Mouse (Mus musculus): ENCODE measurements around the gene Ahnak. TPM values are rescaled to one million over a fixed set of nuclear protein-coding genes. Genes with fewer than 3 reads are reported as not detected.
"Not testable (repeated sequence)": the region's sequence is repeated elsewhere in the genome, so short reads cannot be mapped to it uniquely, and the experiment has no call there.

The Ahnak gene
- polyA plus RNA-seq, 1 experiment from 2014 or later = 3.7 TPM

DNA sequence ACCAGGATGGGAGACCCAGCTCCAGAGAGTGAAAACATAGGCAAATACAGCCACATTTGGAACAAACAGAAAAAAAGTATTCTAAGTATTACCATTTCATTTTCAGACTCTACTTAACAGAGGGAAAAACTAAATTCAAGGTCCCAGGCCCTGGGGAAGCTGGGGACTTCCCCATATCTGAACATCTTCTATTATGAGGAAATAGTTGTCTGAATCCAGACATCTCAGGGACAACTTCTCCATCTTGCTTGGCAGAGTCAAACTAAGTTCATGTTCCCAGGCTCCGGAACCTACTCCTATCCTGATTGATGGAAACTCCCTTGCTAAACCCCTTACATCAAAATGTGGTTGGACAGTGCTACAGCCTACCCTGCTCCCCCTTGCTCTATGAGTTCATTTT is 133.3 kb downstream of the Ahnak start:
- Histone ChIP-seq H3K4me2 (no peak overlapping the region), H3K9me3 (ENCODE audit: control insufficient read depth, low read length) (no peaks in the 10 kb centered on the region), H3K4me3 (ENCODE audit: low read depth, low read length) (no peak overlapping the region), H3K9ac (ENCODE audit: low read depth, low read length) (no peak overlapping the region), H3K36me3 (ENCODE audit: control insufficient read depth, insufficient read depth, low read length) (peaks cover 8% of the 10 kb centered on the region; the same call in 1 of the 2 replicates), H3K27ac (ENCODE audit: low read depth, low read length) (no peak overlapping the region), H3K27me3 (replicated peaks; ENCODE audit: control insufficient read depth, insufficient read depth, low read length) (no peaks in the 10 kb centered on the region), H3K4me1 (replicated peaks; ENCODE audit: control insufficient read depth, insufficient read depth, low read length) (no peaks in the 10 kb centered on the region)
- WGBS = 86% methylated on average over 1 of the region's 1 CpGs
- DNase-seq (ENCODE audit: low spot score) = no peak
- no peak for ATAC-seq (replicated peaks; ENCODE audit: low FRiP score)

DNA sequence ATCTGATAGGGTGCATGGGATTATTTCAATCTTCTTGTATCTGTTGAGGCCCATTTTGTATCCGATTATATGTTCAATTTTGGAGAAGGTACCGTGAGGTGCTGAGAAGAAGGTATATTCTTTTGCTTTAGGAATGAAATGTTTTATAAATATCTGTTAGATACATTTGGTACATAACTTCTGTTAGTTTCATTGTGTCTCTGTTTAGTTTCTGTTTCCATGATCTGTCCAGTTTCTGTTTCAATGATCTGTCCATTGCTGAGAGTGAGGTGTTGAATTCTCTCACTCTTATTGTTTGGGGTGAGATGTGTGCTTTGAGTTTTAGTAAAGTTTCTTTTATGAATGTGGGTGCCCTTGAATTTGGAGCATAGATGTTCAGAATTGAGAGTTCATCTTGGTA is 134.9 kb downstream of the Ahnak start:
- H3K4me1 ChIP-seq (replicated peaks; ENCODE audit: control insufficient read depth, insufficient read depth, low read length); H3K4me2 ChIP-seq; ATAC-seq (replicated peaks; ENCODE audit: low FRiP score); H3K27me3 ChIP-seq (replicated peaks; ENCODE audit: control insufficient read depth, insufficient read depth, low read length); H3K4me3 ChIP-seq (ENCODE audit: low read depth, low read length); DNase-seq (ENCODE audit: low spot score); H3K9me3 ChIP-seq (ENCODE audit: control insufficient read depth, low read length); H3K27ac ChIP-seq (ENCODE audit: low read depth, low read length); H3K36me3 ChIP-seq (ENCODE audit: control insufficient read depth, insufficient read depth, low read length); H3K9ac ChIP-seq (ENCODE audit: low read depth, low read length): not testable (repeated sequence)
- 93% methylated on average over 2 of the region's 2 CpGs for WGBS

Other genes starting within 250 kb of the Ahnak start
- gene 1700092M07Rik, start 248.6 kb upstream of the Ahnak start, polyA plus RNA-seq (2014; fragmentation: Nextera tagmentation; extraction: Ambion mirVana) = 1.7 and 2.0 TPM in 2 replicates
- 69.5 and 73.1 TPM in 2 replicates for gene Stx5a, start 247.9 kb upstream of the Ahnak start, polyA plus RNA-seq (2014; fragmentation: Nextera tagmentation; extraction: Ambion mirVana)
- gene Nxf1, start 232.2 kb upstream of the Ahnak start, polyA plus RNA-seq (2014; fragmentation: Nextera tagmentation; extraction: Ambion mirVana) = 197 and 198 TPM in 2 replicates
- gene Tmem223, start 218.3 kb upstream of the Ahnak start, polyA plus RNA-seq (2014; fragmentation: Nextera tagmentation; extraction: Ambion mirVana) = 116 and 123 TPM in 2 replicates
- 116 and 119 TPM in 2 replicates for gene Tmem179b, start 214.8 kb upstream of the Ahnak start, polyA plus RNA-seq (2014; fragmentation: Nextera tagmentation; extraction: Ambion mirVana)
- gene Taf6l, start 202.9 kb upstream of the Ahnak start, polyA plus RNA-seq (2014; fragmentation: Nextera tagmentation; extraction: Ambion mirVana) = 25.9 TPM in 2 replicates
- gene Polr2g, start 190.7 kb upstream of the Ahnak start, polyA plus RNA-seq (2014; fragmentation: Nextera tagmentation; extraction: Ambion mirVana) = 152 and 159 TPM in 2 replicates
- 3.2 and 4.1 TPM in 2 replicates for gene Zbtb3, start 186.7 kb upstream of the Ahnak start, polyA plus RNA-seq (2014; fragmentation: Nextera tagmentation; extraction: Ambion mirVana)
- 43.8 and 46.8 TPM in 2 replicates for gene Ttc9c, start 170.0 kb upstream of the Ahnak start, polyA plus RNA-seq (2014; fragmentation: Nextera tagmentation; extraction: Ambion mirVana)
- gene Hnrnpul2, start 169.3 kb upstream of the Ahnak start, polyA plus RNA-seq (2014; fragmentation: Nextera tagmentation; extraction: Ambion mirVana) = 5.5 and 6.4 TPM in 2 replicates
- gene AC129217.1, start 159.5 kb upstream of the Ahnak start, polyA plus RNA-seq (2014; fragmentation: Nextera tagmentation; extraction: Ambion mirVana) = 0.40 TPM in 1 of 2 replicates, not detected in the other
- 52.7 and 52.9 TPM in 2 replicates for gene Bscl2, start 151.8 kb upstream of the Ahnak start, polyA plus RNA-seq (2014; fragmentation: Nextera tagmentation; extraction: Ambion mirVana)
- 2.1 and 2.3 TPM in 2 replicates for gene Gng3, start 150.1 kb upstream of the Ahnak start, polyA plus RNA-seq (2014; fragmentation: Nextera tagmentation; extraction: Ambion mirVana)
- gene Lrrn4cl, start 138.5 kb upstream of the Ahnak start, polyA plus RNA-seq (2014; fragmentation: Nextera tagmentation; extraction: Ambion mirVana) = 0.10 and 0.34 TPM in 2 replicates
- 198 and 204 TPM in 2 replicates for gene Ubxn1, start 117.8 kb upstream of the Ahnak start, polyA plus RNA-seq (2014; fragmentation: Nextera tagmentation; extraction: Ambion mirVana)
- 57.1 and 66.9 TPM in 2 replicates for gene Uqcc3, start 108.4 kb upstream of the Ahnak start, polyA plus RNA-seq (2014; fragmentation: Nextera tagmentation; extraction: Ambion mirVana)
- 133 and 147 TPM in 2 replicates for gene Lbhd1, start 105.6 kb upstream of the Ahnak start, polyA plus RNA-seq (2014; fragmentation: Nextera tagmentation; extraction: Ambion mirVana)
- not detected in 2 replicates for gene Gm49403, start 105.4 kb upstream of the Ahnak start, polyA plus RNA-seq (2014; fragmentation: Nextera tagmentation; extraction: Ambion mirVana)
- gene 1810009A15Rik, start 100.4 kb upstream of the Ahnak start, polyA plus RNA-seq (2014; fragmentation: Nextera tagmentation; extraction: Ambion mirVana) = 163 and 171 TPM in 2 replicates
- not detected in 2 replicates for gene Gm49416, start 100.4 kb upstream of the Ahnak start, polyA plus RNA-seq (2014; fragmentation: Nextera tagmentation; extraction: Ambion mirVana)
- gene Ints5, start 96.3 kb upstream of the Ahnak start, polyA plus RNA-seq (2014; fragmentation: Nextera tagmentation; extraction: Ambion mirVana) = 47.8 and 52.4 TPM in 2 replicates
- gene Ganab, start 91.2 kb upstream of the Ahnak start, polyA plus RNA-seq (2014; fragmentation: Nextera tagmentation; extraction: Ambion mirVana) = 91.8 and 106 TPM in 2 replicates
- 32.3 and 34.8 TPM in 2 replicates for gene B3gat3, start 68.9 kb upstream of the Ahnak start, polyA plus RNA-seq (2014; fragmentation: Nextera tagmentation; extraction: Ambion mirVana)
- gene Rom1, start 59.9 kb upstream of the Ahnak start, polyA plus RNA-seq (2014; fragmentation: Nextera tagmentation; extraction: Ambion mirVana) = 2.4 and 3.9 TPM in 2 replicates
- gene Eml3, start 59.7 kb upstream of the Ahnak start, polyA plus RNA-seq (2014; fragmentation: Nextera tagmentation; extraction: Ambion mirVana) = 22.6 and 26.1 TPM in 2 replicates
- gene Mta2, start 47.4 kb upstream of the Ahnak start, polyA plus RNA-seq (2014; fragmentation: Nextera tagmentation; extraction: Ambion mirVana) = 75.6 and 81.1 TPM in 2 replicates
- 42.4 and 43.2 TPM in 2 replicates for gene Tut1, start 35.4 kb upstream of the Ahnak start, polyA plus RNA-seq (2014; fragmentation: Nextera tagmentation; extraction: Ambion mirVana)
- gene Eef1g, start 22.2 kb upstream of the Ahnak start, polyA plus RNA-seq (2014; fragmentation: Nextera tagmentation; extraction: Ambion mirVana) = 598 and 618 TPM in 2 replicates
- not detected in 2 replicates for gene Scgb1a1, start 98.7 kb downstream of the Ahnak start, polyA plus RNA-seq (2014; fragmentation: Nextera tagmentation; extraction: Ambion mirVana)
- gene Asrgl1, start 146.4 kb downstream of the Ahnak start, polyA plus RNA-seq (2014; fragmentation: Nextera tagmentation; extraction: Ambion mirVana) = 21.2 and 25.1 TPM in 2 replicates